Mouse (Mus musculus) CD4-positive, CD25-positive, alpha-beta regulatory T cell, adult 2 months (primary cell): ENCODE data around the gene Ano6.
A peak's percentile ranks its signal among the peaks of the same experiment; 100 is the strongest.

Experiments
- DNase-seq: peaks from one replicate; pipeline ENCODE4 v3.0.0-alpha.2; 2012; ENCODE audit warnings: low read depth, low spot score

The Ano6 gene

GRCm38 (mm10) chr15:95767825-95768224, 22.8 kb upstream of the Ano6 start:
- DNase-seq = peak; percentile 51

- DNase-seq = no peak
Observed at GRCm38 (mm10) chr15:95768703-95769102, 21.9 kb upstream of the Ano6 start.

- no peak for DNase-seq
Observed at GRCm38 (mm10) chr15:95769576-95769975, 21.1 kb upstream of the Ano6 start.

GRCm38 (mm10) chr15:95770307-95770706, 20.3 kb upstream of the Ano6 start:
- no peak for DNase-seq

GRCm38 (mm10) chr15:95772374-95772773, 18.3 kb upstream of the Ano6 start:
- DNase-seq = no peak

- peak; percentile 86 for DNase-seq
Observed at GRCm38 (mm10) chr15:95772861-95773836, 17.5 kb upstream of the Ano6 start.

- no peak for DNase-seq
Observed at GRCm38 (mm10) chr15:95774197-95774596, 16.4 kb upstream of the Ano6 start.

- no peak for DNase-seq
Observed at GRCm38 (mm10) chr15:95774674-95775414, 15.8 kb upstream of the Ano6 start.

- peak; percentile 14 for DNase-seq
Observed at GRCm38 (mm10) chr15:95777743-95778142, 12.9 kb upstream of the Ano6 start.

- no peak for DNase-seq
Observed at GRCm38 (mm10) chr15:95778710-95779109, 11.9 kb upstream of the Ano6 start.

GRCm38 (mm10) chr15:95786624-95787023, 4.0 kb upstream of the Ano6 start:
- DNase-seq = no peak

- DNase-seq = peak; percentile 65
Observed at GRCm38 (mm10) chr15:95787578-95787977, 3.1 kb upstream of the Ano6 start.

GRCm38 (mm10) chr15:95789562-95790528, 798 bp upstream of the Ano6 start:
- no peak for DNase-seq

GRCm38 (mm10) chr15:95791141-95791791, 623 bp downstream of the Ano6 start:
- peak; percentile 49 for DNase-seq

GRCm38 (mm10) chr15:95791855-95792254, 1.2 kb downstream of the Ano6 start:
- no peak for DNase-seq

- DNase-seq = peak; percentile 74
Observed at GRCm38 (mm10) chr15:95792261-95793260, 1.9 kb downstream of the Ano6 start.

GRCm38 (mm10) chr15:95793748-95794491, 3.3 kb downstream of the Ano6 start:
- DNase-seq = no peak

GRCm38 (mm10) chr15:95794611-95795565, 4.2 kb downstream of the Ano6 start:
- peak; percentile 31 for DNase-seq
